Mouse (Mus musculus) liver, embryonic 14.5 days (tissue): ENCODE data around the gene Rnps1. TPM values are rescaled to one million over a fixed set of nuclear protein-coding genes. Genes with fewer than 3 reads are reported as not detected.

ENCODE experiments used
- ATAC-seq: fragments of 200-750 bp; cut with Nextera tagmentation; 2 replicates; pipeline ENCODE4 v1.8.0; 2017; ENCODE audit warnings: moderate number of reproducible peaks, mild to moderate bottlenecking, moderate library complexity; ENCODE audit not compliant: insufficient read depth
- DNase-seq, 3 experiments: peaks; one replicate each; pipeline ENCODE4 v3.0.0-alpha.2; 2012 to 2013; ENCODE audit warnings: low read depth in 3 of 3, low spot score in 3 of 3
- H3K27ac ChIP-seq: fragments of 300-500 bp; sonication (generic); 2 replicates; pipeline ENCODE4 v1.5.1; 2014; ENCODE audit warnings: moderate library complexity, mild to moderate bottlenecking, control low read depth, inconsistent platforms
- H3K27me3 ChIP-seq: fragments of 300-500 bp; sonication (generic); 2 replicates; pipeline ENCODE4 v1.6.1; 2014; ENCODE audit warnings: mild to moderate bottlenecking, low read length, moderate library complexity; ENCODE audit not compliant: control insufficient read depth, insufficient read depth
- H3K36me3 ChIP-seq: fragments of 300-500 bp; sonication (generic); replicated peaks from 2 replicates; pipeline ENCODE4 v1.6.1; 2014; ENCODE audit warnings: low read depth; ENCODE audit not compliant: control insufficient read depth, insufficient read depth
- H3K4me1 ChIP-seq, 2 experiments: fragments of 200-500 bp in 1 of 2; fragments of 300-500 bp in 1 of 2; sonication (generic) in 1 of 2; replicated peaks; 2 replicates each; pipeline ENCODE4 v1.6.1; 2012 to 2014; ENCODE audit warnings: antibody characterized with exemption in 1 of 2, inconsistent platforms in 1 of 2, low read length in 1 of 2; ENCODE audit not compliant: control insufficient read depth in 2 of 2, insufficient read depth in 2 of 2
- H3K4me2 ChIP-seq: fragments of 300-500 bp; sonication (generic); 2 replicates; pipeline ENCODE4 v1.6.1; 2014; ENCODE audit warnings: low read depth, mild to moderate bottlenecking, control low read depth, moderate library complexity
- H3K4me3 ChIP-seq, 2 experiments: fragments of 200-500 bp in 1 of 2; fragments of 300-500 bp in 1 of 2; sonication (generic) in 1 of 2; 2 replicates each; pipeline ENCODE4 v1.5.1; 2012 to 2014; ENCODE audit warnings: low read depth in 2 of 2, low read length in 2 of 2, mild to moderate bottlenecking in 2 of 2, control low read depth in 1 of 2, inconsistent platforms in 1 of 2, moderate library complexity in 1 of 2; ENCODE audit not compliant: insufficient read depth in 1 of 2
- H3K9ac ChIP-seq: fragments of 300-500 bp; sonication (generic); replicated peaks from 2 replicates; pipeline ENCODE4 v1.6.1; 2014; ENCODE audit warnings: mild to moderate bottlenecking, control low read depth, moderate library complexity
- H3K9me3 ChIP-seq: fragments of 300-500 bp; sonication (generic); 2 replicates; pipeline ENCODE4 v1.6.1; 2016; ENCODE audit warnings: low read length, mixed read lengths; ENCODE audit not compliant: control insufficient read depth
- CTCF ChIP-seq: IDR thresholded peaks from 2 replicates; pipeline ENCODE4 v1.5.1; 2016; ENCODE audit warnings: antibody characterized with exemption, low read depth, control low read depth
- EP300 ChIP-seq: IDR thresholded peaks from 2 replicates; pipeline ENCODE4 v1.6.1; 2016; ENCODE audit warnings: antibody characterized with exemption, low read depth
- WGBS: fragments of 180-500 bp; shearing (Covaris S2); extraction: QIAGEN DNeasy Blood & Tissue Kit; methylation state at CpG from one replicate; pipeline ENCODE4 v1.1.7; 2014; ENCODE audit not compliant: insufficient replicate concordance; 5-methylcytosine and 5-hydroxymethylcytosine counted together
- polyA plus RNA-seq, 2 experiments: library from polyadenylated mRNA; depleted of rRNA in 1 of 2; stranded (reverse) in 1 of 2; unstranded in 1 of 2; fragments of >200 nt; fragmentation: Nextera tagmentation in 1 of 2; extraction: Ambion mirVana in 1 of 2; gene quantifications; 2 replicates each; pipeline versions ENCODE4 v1.2.1 to v1.2.3; 2012 to 2014

Gene Rnps1
- polyA plus RNA-seq (2012; rRNA removed) (91.5 and 114 TPM in 2 replicates), polyA plus RNA-seq (2014; fragmentation: Nextera tagmentation; extraction: Ambion mirVana) (90.6 and 96.3 TPM in 2 replicates)

DNA sequence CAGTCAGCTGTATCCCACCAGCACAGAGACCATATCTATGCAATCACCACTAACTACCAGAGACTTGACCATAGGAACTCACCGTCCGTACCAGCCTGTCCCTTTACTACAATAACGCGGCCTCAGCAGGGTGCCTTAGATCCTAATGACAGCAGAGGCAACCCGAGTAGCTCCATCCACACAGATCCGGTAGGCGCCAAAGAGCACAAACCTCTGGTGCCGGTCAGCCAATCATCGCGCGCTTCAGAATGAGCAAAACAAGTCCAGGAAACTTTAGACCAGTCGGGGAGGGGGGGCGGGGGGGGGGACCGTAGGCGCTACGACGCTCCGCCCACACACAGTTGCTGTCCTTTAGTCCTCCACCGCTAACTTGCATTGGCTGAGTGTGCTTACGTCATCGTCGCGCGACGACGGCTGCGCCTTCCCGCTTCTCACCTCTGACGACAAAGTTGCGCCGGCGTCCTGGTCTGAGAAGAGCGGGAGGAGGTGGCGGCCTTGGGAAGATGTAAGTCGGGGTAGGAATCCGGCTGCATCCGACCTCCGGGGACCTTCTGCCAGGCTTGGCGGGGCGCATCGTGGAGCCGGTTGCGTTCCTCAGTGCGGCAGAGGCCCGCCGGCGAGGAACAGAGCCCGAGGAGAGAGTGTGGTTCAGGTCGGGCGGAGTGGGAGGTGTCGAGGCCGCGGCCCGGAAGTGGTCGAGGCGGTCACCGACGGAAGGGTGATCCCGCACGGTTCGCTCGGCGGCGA lies at the start of gene Rnps1:
Rnps1 (plus strand) TSS at position 336 of the 747 bp plus-strand sequence.
- under 1% methylated on average over 64 of the region's 64 CpGs for WGBS
- ATAC-seq (peak; percentile 88), DNase-seq (peak; percentile 98 to 100 (median 100))
- Histone ChIP-seq H3K27ac (peak within 1 kb of the TSS; percentile 96), H3K9ac (peak within 1 kb of the TSS; percentile 93), H3K4me1 (peaks cover 16 to 17% of the 10 kb centered on the region in 2 experiments), H3K4me3 (peak within 1 kb of the TSS; percentile 69 to 97), H3K27me3 (no peaks in the 10 kb centered on the region), H3K9me3 (no peaks in the 10 kb centered on the region), H3K36me3 (peaks cover 49% of the 10 kb centered on the region), H3K4me2 (peak within 1 kb of the TSS; percentile 94)
- TF ChIP-seq EP300: 0 out of 2 replicates have a peak, but pooled peaks have one; percentile 28
- TF ChIP-seq CTCF: 0 out of 2 replicates have a peak, but pooled peaks have one; percentile 10

DNA sequence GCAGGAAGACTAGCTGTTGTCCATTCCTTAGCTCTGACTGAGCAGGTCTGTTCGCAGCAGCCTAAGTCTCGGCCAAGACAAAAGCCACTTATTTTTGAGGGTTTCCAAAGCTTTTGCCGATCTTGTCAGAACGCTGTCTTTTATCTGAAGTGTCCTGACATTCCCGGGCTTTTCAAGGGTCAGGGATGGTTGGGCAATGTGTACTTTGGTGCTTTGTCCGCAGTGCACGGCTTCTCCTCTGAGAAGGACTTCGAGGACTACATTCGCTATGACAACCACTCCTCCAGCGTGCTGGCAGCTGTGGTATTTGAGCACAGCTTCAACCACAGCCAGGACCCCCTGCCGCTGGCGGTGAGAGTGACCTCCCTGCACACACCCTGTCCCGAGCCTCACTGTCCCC lies 48.5 kb upstream of the Rnps1 start:
- no peak overlapping the region for H3K4me2 ChIP-seq
- peaks cover 0 to 5% of the 10 kb centered on the region in 2 experiments; a peak in 1 of 4 replicates for H3K4me1 ChIP-seq
- H3K27ac ChIP-seq: no peak overlapping the region
- no peaks in the 10 kb centered on the region for H3K9me3 ChIP-seq
- peaks cover 61% of the 10 kb centered on the region for H3K36me3 ChIP-seq
- no peak for DNase-seq
- no peak for TF ChIP-seq CTCF
- TF ChIP-seq EP300: no peak
- ATAC-seq: no peak
- WGBS: 72% methylated on average over 13 of the region's 13 CpGs
- no peaks in the 10 kb centered on the region for H3K27me3 ChIP-seq
- no peak overlapping the region for H3K9ac ChIP-seq
- H3K4me3 ChIP-seq: no peak overlapping the region

- H3K36me3 ChIP-seq: peaks cover 62% of the 10 kb centered on the region
- 65% methylated on average over 4 of the region's 5 CpGs for WGBS
- peaks cover 0 to 17% of the 10 kb centered on the region in 2 experiments; a peak in 3 of 4 replicates for H3K4me1 ChIP-seq
Measured at GRCm38 (mm10) chr17:24375094-24375712, 39.2 kb upstream of the Rnps1 start.

DNA sequence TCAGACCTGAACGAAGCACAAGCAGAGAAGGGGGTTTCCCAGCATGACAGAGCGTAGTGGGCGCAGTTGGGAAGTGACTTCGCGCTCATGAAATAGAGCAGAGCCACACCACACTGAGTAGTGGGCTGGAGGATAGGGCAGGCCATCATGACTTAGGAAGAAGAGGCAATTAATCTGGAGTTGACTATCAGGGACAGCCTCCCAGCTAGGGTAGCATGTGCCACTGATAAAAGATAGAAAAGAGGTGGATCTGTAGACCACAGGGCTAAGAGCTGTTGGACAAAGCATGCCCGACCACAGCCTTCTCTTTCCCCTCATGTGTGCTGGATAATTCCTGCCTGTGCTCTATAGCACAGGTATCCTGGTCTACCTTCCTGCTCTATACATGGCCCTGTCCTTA lies 38.5 kb upstream of the Rnps1 start:
- Histone ChIP-seq H3K4me3 (no peak overlapping the region), H3K36me3 (peaks cover 60% of the 10 kb centered on the region), H3K27ac (no peak overlapping the region), H3K4me1 (peaks cover 0 to 17% of the 10 kb centered on the region in 2 experiments; a peak in 3 of 4 replicates), H3K4me2 (no peak overlapping the region), H3K9ac (no peak overlapping the region), H3K9me3 (no peaks in the 10 kb centered on the region), H3K27me3 (no peaks in the 10 kb centered on the region)
- ATAC-seq (peak; percentile 62), DNase-seq (no peak)
- 65% methylated on average over 6 of the region's 6 CpGs for WGBS
- TF ChIP-seq CTCF (no peak), EP300 (no peak)

More at GRCm38 (mm10) chr17:24375094-24375712, 39.2 kb upstream of the Rnps1 start:
- DNase-seq (no peak), ATAC-seq (peak; percentile 16; the same call in 1 of the 2 replicates)
- H3K9ac ChIP-seq: no peak overlapping the region
- no peak overlapping the region for H3K27ac ChIP-seq
- H3K27me3 ChIP-seq: no peaks in the 10 kb centered on the region
- TF ChIP-seq EP300: no peak
- TF ChIP-seq CTCF: no peak
- H3K9me3 ChIP-seq: no peaks in the 10 kb centered on the region
- H3K4me3 ChIP-seq: no peak overlapping the region
- H3K4me2 ChIP-seq: no peak overlapping the region

DNA sequence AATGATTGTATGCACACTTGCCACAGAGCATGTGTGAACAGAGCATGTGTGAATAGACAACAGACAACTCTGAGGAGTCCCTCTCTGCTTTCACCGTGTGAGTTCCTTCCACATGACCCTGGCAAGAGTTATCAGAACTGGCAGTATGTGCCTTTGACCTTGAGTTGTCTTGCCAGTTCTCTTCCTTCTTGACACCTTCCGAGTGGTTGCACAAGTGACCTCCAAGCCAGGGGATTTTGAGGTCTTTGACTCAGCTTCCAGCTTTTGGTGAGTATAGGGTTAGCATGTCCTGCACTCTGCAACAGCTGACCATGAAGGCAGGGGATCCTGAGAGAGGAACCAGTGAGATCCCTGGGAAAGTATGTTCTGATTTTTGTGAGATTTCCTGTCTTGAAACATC lies 35.9 kb upstream of the Rnps1 start:
- DNase-seq: no peak
- Histone ChIP-seq H3K9me3 (no peaks in the 10 kb centered on the region), H3K27ac (no peak overlapping the region), H3K27me3 (no peaks in the 10 kb centered on the region), H3K4me1 (peaks cover 0 to 17% of the 10 kb centered on the region in 2 experiments; a peak in 3 of 4 replicates), H3K36me3 (peaks cover 67% of the 10 kb centered on the region), H3K9ac (no peak overlapping the region), H3K4me2 (no peak overlapping the region), H3K4me3 (no peak overlapping the region)
- ATAC-seq: no peak
- TF ChIP-seq EP300 (no peak), CTCF (no peak)
- 78% methylated on average over 2 of the region's 2 CpGs for WGBS
